Mouse (Mus musculus) fibroblast of lung, adult 2 months (primary cell): ENCODE measurements around the gene Atad5.
"Not testable (repeated sequence)": the region's sequence is repeated elsewhere in the genome, so short reads cannot be mapped to it uniquely, and the experiment has no call there.

Experiments
- DNase-seq: peaks from one replicate; pipeline ENCODE4 v3.0.0-alpha.2; 2011; ENCODE audit warnings: low read depth

Gene Atad5

GRCm38 (mm10) chr11:80088917-80089816 is at the start of gene Atad5:
Gene Atad5, plus strand, starts transcription at chr11:80089400.
- peak; percentile 44 for DNase-seq

GRCm38 (mm10) chr11:80042615-80043418 is 46.4 kb upstream of the Atad5 start:
- DNase-seq = no peak

- no peak for DNase-seq
These were observed 45.8 kb upstream of the Atad5 start for GRCm38 (mm10) chr11:80043419-80043817.

- no peak for DNase-seq
These were observed 42.3 kb upstream of the Atad5 start for GRCm38 (mm10) chr11:80046856-80047255.

- DNase-seq = peak; percentile 38
These were observed 39.1 kb upstream of the Atad5 start for GRCm38 (mm10) chr11:80050088-80050487.

GRCm38 (mm10) chr11:80052456-80052855 is 36.7 kb upstream of the Atad5 start:
- no peak for DNase-seq

GRCm38 (mm10) chr11:80053171-80053570 is 36.0 kb upstream of the Atad5 start:
- no peak for DNase-seq

- no peak for DNase-seq
These were observed 34.5 kb upstream of the Atad5 start for GRCm38 (mm10) chr11:80054659-80055058.

- peak; percentile 88 for DNase-seq
These were observed 33.1 kb upstream of the Atad5 start for GRCm38 (mm10) chr11:80056141-80056540.

- peak; percentile 79 for DNase-seq
These were observed 27.0 kb upstream of the Atad5 start for GRCm38 (mm10) chr11:80062159-80062558.

GRCm38 (mm10) chr11:80066373-80066772 is 22.8 kb upstream of the Atad5 start:
- DNase-seq = not testable (repeated sequence)

- DNase-seq = no peak
These were observed 21.6 kb upstream of the Atad5 start for GRCm38 (mm10) chr11:80067558-80067957.

GRCm38 (mm10) chr11:80069815-80070214 is 19.4 kb upstream of the Atad5 start:
- DNase-seq = no peak

GRCm38 (mm10) chr11:80071039-80071438 is 18.2 kb upstream of the Atad5 start:
- DNase-seq = no peak

GRCm38 (mm10) chr11:80072365-80072764 is 16.8 kb upstream of the Atad5 start:
- DNase-seq = no peak

- no peak for DNase-seq
These were observed 13.5 kb upstream of the Atad5 start for GRCm38 (mm10) chr11:80075608-80076277.

GRCm38 (mm10) chr11:80077784-80078545 is 11.2 kb upstream of the Atad5 start:
- DNase-seq = no peak

GRCm38 (mm10) chr11:80078831-80079230 is 10.4 kb upstream of the Atad5 start:
- DNase-seq = no peak

GRCm38 (mm10) chr11:80079751-80080150 is 9.4 kb upstream of the Atad5 start:
- no peak for DNase-seq

GRCm38 (mm10) chr11:80080381-80080825 is 8.8 kb upstream of the Atad5 start:
- no peak for DNase-seq
